Mouse (Mus musculus): ENCODE measurements around the gene Esrrg. TPM values are rescaled to one million over a fixed set of nuclear protein-coding genes. Genes with fewer than 3 reads are reported as not detected.

Esrrg gene
- polyA plus RNA-seq, 1 experiment from 2014 or later = 31.6 TPM

DNA sequence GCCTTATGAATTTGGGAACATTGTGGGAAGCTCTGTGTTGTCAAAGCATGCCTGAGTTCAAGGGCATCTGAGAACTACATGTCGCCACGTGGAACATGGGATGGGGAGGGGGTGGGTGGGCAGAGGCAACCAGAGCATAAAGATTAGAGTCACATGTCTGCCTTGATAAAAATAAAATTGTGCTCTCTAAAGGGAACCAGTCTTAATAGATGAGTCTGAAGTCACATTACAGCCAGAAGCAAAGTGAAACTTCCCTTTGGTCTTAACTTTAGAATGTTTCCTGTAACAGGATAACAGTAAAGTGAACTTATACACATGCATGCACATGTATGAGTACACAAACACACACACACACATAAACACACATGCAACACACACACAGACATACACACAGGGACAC lies 545.1 kb downstream of the Esrrg start:
- peaks cover 15% of the 10 kb centered on the region for H3K4me1 ChIP-seq
- H3K27me3 ChIP-seq (replicated peaks) = peaks cover 7% of the 10 kb centered on the region; the same call in 1 of the 2 replicates
- 78% methylated on average over 2 of the region's 2 CpGs for WGBS
- no peak overlapping the region for H3K4me2 ChIP-seq
- H3K9ac ChIP-seq (replicated peaks) = no peak overlapping the region
- no peaks in the 10 kb centered on the region for H3K36me3 ChIP-seq
- H3K4me3 ChIP-seq (replicated peaks) = no peak overlapping the region
- H3K9me3 ChIP-seq (replicated peaks) = no peaks in the 10 kb centered on the region
- ATAC-seq (ENCODE audit: low FRiP score) = no peak
- no peak overlapping the region for H3K27ac ChIP-seq (replicated peaks)

DNA sequence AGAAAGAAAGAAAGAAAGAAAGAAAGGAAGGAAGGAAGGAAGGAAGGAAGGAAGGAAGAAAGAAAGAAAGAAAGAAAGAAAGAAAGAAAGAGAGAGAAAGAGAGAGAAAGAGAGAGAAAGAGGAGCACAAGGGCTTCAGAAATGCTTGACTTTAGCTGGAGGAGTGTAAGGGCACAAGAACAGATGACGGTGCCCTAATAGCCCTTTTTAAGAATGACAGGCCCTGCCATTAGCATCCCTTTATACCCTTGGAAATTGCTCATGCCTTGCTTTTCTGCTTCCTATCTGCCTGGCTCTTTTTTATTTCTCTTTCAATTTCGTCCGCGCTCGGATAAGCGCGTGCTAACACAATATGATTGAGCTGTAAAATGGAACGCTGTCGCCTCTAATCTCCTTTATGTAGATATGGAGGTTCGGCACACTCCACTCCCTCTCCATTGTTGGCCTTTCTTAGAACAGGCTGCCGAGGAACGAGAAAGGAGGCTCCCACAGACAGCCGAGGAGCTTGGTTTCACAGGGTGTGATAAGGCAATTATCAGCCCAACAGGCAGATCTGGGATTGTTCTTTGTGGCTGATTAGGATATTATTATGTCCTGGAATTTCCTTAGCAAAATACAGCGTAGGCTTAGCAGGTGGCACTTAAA lies 546.0 kb downstream of the Esrrg start:
- no peak for ATAC-seq (ENCODE audit: low FRiP score)

DNA sequence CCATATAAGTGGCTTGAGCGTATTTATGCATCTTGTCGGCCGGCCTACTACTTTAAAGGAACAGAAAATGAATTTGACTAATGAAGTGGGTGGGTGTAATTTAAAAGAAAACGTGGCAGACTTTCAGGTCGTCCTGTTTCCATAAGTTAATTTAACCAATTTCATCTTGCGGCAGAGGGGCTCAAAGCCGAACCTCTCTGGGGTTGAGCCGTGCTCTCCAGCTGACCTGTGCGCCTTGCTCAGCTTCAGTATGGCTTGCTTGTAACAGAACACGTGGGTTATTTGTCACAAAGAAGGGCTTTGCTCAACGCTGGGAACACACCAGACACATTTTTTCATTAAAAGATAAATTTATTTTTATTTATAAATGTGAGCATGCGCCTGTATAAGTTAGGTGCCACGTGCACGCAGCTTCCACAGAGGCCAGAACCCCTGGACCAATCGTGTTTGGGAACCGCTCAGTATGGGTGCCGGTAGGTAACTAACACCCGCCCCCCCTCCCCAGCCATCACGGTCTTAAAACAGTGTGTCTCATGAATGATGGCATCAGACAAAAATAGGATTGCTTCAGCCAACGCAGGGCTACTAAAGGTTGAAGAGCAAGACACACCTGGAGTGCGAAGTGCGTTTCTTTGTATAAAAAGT lies 546.7 kb downstream of the Esrrg start:
- no peak for ATAC-seq (ENCODE audit: low FRiP score)
- H3K9ac ChIP-seq (replicated peaks) = no peak overlapping the region
- no peak overlapping the region for H3K27ac ChIP-seq (replicated peaks)
- 0 out of 2 replicates have a peak overlapping the region, but pooled peaks have one; percentile 1 for H3K4me3 ChIP-seq (replicated peaks)
- H3K27me3 ChIP-seq (replicated peaks) = peaks cover 3% of the 10 kb centered on the region; the same call in 1 of the 2 replicates
- H3K4me1 ChIP-seq = peaks cover 8% of the 10 kb centered on the region; the same call in 1 of the 2 replicates
- no peaks in the 10 kb centered on the region for H3K36me3 ChIP-seq
- peak overlapping the region; percentile 42 for H3K4me2 ChIP-seq
- H3K9me3 ChIP-seq (replicated peaks) = no peaks in the 10 kb centered on the region
- 69% methylated on average over 22 of the region's 22 CpGs for WGBS

More for the DNA sequence above, 546.0 kb downstream of the Esrrg start:
- Histone ChIP-seq H3K4me3 (replicated peaks) (peak overlapping the region; percentile 1; the same call in 1 of the 2 replicates), H3K4me2 (peak overlapping the region; percentile 42), H3K27ac (replicated peaks) (no peak overlapping the region), H3K9ac (replicated peaks) (no peak overlapping the region), H3K36me3 (no peaks in the 10 kb centered on the region), H3K27me3 (replicated peaks) (peaks cover 7% of the 10 kb centered on the region; the same call in 1 of the 2 replicates), H3K4me1 (peaks cover 12% of the 10 kb centered on the region), H3K9me3 (replicated peaks) (no peaks in the 10 kb centered on the region)
- WGBS = 16% methylated on average over 14 of the region's 14 CpGs

DNA sequence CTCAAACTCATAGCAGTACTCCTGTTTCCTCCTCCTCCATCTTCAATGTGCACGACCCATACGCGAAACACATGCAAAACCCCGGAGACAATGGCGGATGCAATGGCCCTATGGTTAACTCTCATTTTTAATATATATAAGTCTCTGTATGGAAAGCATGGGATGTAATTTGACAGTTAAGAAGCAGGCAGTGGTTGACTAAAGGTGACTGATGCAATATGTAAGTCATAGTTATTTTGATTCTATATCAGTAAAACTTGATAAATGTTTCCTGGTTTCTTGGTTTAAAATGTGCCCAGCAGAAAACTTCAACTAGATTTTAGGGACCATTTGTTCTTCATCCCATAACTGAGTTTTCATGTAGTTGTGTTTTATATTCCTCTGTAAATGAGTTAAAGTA lies 547.9 kb downstream of the Esrrg start:
- Histone ChIP-seq H3K4me1 (peaks cover 8% of the 10 kb centered on the region; the same call in 1 of the 2 replicates), H3K27me3 (replicated peaks) (peaks cover 3% of the 10 kb centered on the region; the same call in 1 of the 2 replicates), H3K27ac (replicated peaks) (no peak overlapping the region), H3K4me2 (no peak overlapping the region), H3K9me3 (replicated peaks) (no peaks in the 10 kb centered on the region), H3K36me3 (no peaks in the 10 kb centered on the region), H3K4me3 (replicated peaks) (no peak overlapping the region), H3K9ac (replicated peaks) (no peak overlapping the region)
- 98% methylated on average over 5 of the region's 5 CpGs for WGBS
- ATAC-seq (ENCODE audit: low FRiP score) = no peak

DNA sequence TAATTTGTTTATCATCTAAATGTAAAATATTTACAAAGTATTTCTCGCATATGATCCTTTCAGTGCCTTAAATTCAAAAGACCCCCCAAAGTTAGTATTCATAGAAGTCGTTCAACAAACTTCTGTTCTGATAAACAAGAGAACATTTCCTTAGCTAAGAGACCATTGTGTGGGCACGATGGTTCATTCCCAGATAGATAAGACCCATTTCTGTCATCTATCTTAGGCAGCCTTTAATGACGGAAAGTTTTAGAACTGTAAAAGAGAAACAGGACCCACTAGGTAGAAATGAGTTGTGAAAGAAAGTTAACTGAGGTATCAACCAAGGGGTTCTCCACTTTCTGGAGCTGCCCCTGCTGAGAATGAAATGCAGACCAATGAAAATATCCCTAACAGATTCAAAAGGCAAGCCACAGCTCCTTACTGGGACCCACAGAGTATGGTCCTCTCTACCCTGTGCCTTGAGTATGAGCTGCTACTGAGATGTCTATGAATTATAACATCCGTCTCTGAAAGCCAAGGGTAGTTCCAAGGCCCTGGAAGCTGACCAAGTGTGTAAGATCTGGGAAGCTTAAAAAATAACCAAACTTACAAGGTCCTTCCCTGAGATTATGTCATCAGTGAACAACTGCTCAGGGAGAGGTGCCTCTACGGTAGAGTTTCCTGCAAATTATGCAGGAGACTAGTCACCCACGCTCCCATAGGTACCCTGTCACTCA lies 548.8 kb downstream of the Esrrg start:
- no peaks in the 10 kb centered on the region for H3K9me3 ChIP-seq (replicated peaks)
- no peak overlapping the region for H3K27ac ChIP-seq (replicated peaks)
- 86% methylated on average over 7 of the region's 7 CpGs for WGBS
- H3K36me3 ChIP-seq = no peaks in the 10 kb centered on the region
- H3K9ac ChIP-seq (replicated peaks) = no peak overlapping the region
- H3K4me2 ChIP-seq = no peak overlapping the region
- no peak overlapping the region for H3K4me3 ChIP-seq (replicated peaks)
- peaks cover 3% of the 10 kb centered on the region; the same call in 1 of the 2 replicates for H3K27me3 ChIP-seq (replicated peaks)
- ATAC-seq (ENCODE audit: low FRiP score) = no peak
- peaks cover 8% of the 10 kb centered on the region; the same call in 1 of the 2 replicates for H3K4me1 ChIP-seq

DNA sequence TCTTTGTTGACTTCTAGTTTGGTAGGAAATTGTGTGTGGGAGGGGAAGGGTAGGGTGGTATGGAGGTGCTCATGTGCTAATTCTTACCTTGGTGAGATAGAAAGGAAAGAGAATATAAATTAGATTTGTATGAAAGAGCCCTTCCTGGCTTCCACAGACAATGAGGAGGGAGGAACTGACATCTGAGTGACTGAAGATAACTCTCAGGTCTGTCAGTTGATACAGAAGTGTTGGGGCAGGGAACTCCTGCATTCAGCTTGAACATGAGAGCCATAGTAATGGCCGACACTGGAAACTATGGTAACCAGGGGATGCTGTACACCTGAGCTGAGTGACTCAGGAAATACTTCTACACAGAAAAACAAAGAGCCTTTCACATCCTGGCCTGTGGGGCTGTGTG lies 550.1 kb downstream of the Esrrg start:
- H3K9ac ChIP-seq (replicated peaks) = no peak overlapping the region
- H3K4me2 ChIP-seq = no peak overlapping the region
- ATAC-seq (ENCODE audit: low FRiP score) = no peak
- 88% methylated on average over 1 of the region's 1 CpGs for WGBS
- no peaks in the 10 kb centered on the region for H3K36me3 ChIP-seq
- H3K4me1 ChIP-seq = peaks cover 8% of the 10 kb centered on the region; the same call in 1 of the 2 replicates
- H3K9me3 ChIP-seq (replicated peaks) = no peaks in the 10 kb centered on the region
- H3K27ac ChIP-seq (replicated peaks) = no peak overlapping the region
- H3K27me3 ChIP-seq (replicated peaks) = peaks cover 3% of the 10 kb centered on the region; the same call in 1 of the 2 replicates
- no peak overlapping the region for H3K4me3 ChIP-seq (replicated peaks)

DNA sequence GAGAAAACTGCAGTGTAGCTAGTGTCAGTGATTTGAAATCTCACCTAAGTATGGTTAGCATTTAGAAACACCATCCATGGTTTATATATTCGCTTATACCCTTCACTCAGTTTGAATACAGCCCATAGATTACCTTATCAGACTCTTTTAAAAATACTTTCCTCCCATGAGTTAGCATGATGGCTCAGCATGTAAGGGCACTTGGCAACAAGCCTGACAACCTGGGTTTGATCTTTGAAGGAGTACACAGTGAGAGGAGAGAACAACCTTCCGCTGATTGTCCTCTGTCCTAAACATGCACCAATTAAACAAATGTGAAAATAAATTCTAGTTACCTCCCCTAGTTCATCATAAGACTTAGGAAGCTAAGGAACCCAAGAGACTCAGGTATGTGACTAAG lies 550.5 kb downstream of the Esrrg start:
- Histone ChIP-seq H3K9ac (replicated peaks) (no peak overlapping the region), H3K36me3 (no peaks in the 10 kb centered on the region), H3K4me1 (peaks cover 8% of the 10 kb centered on the region; the same call in 1 of the 2 replicates), H3K4me2 (no peak overlapping the region), H3K9me3 (replicated peaks) (no peaks in the 10 kb centered on the region), H3K27me3 (replicated peaks) (no peaks in the 10 kb centered on the region), H3K4me3 (replicated peaks) (no peak overlapping the region), H3K27ac (replicated peaks) (no peak overlapping the region)
- no peak for ATAC-seq (ENCODE audit: low FRiP score)
- WGBS = 93% methylated on average over 2 of the region's 2 CpGs

DNA sequence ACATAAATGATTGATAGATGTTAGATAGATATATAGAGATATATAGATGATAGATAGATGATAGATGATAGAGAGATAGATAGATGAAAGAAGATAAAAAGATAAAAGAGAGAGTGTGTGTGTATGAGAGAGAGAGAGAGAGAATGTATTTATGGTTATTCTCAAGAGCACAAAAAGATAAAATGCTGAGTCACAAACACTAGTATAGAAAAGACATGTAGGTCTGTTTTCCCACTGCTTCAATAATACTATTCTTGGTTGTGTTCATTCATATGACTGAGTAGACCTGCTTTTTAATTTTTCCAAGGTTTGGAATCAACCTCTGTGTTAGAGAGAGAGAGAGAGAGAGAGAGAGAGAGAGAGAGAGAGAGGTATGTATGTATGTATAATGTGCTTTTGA lies 554.5 kb downstream of the Esrrg start:
- no peak overlapping the region for H3K27ac ChIP-seq (replicated peaks)
- no peaks in the 10 kb centered on the region for H3K4me1 ChIP-seq
- H3K9ac ChIP-seq (replicated peaks) = no peak overlapping the region
- H3K4me2 ChIP-seq = no peak overlapping the region
- H3K4me3 ChIP-seq (replicated peaks) = no peak overlapping the region
- no peak for ATAC-seq (ENCODE audit: low FRiP score)
- H3K9me3 ChIP-seq (replicated peaks) = no peaks in the 10 kb centered on the region
- H3K27me3 ChIP-seq (replicated peaks) = no peaks in the 10 kb centered on the region
- H3K36me3 ChIP-seq = no peaks in the 10 kb centered on the region

DNA sequence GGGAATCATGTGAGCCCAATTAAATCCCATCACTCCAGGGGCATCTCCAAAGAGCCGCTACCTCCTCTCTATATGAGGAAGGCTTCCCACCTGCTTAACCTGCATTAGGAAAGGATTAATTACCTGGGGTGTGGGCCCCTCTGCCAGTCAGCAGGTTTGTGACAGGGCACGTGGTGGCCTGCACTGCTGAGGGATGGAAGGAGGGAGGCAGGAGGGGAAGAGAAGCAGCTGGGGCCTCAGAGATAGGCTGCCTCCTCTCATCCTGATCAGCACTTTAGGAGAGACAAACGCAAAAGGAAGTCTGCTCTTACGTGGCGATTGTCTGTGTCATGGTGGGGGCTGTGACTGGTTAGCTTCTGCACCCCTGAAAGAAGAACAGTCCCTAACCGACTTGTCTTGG lies 555.7 kb downstream of the Esrrg start:
- WGBS = 66% methylated on average over 6 of the region's 6 CpGs
- ATAC-seq (ENCODE audit: low FRiP score) = no peak
- no peak overlapping the region for H3K27ac ChIP-seq (replicated peaks)
- H3K27me3 ChIP-seq (replicated peaks) = no peaks in the 10 kb centered on the region
- no peaks in the 10 kb centered on the region for H3K4me1 ChIP-seq
- H3K4me2 ChIP-seq = no peak overlapping the region
- no peak overlapping the region for H3K9ac ChIP-seq (replicated peaks)
- H3K36me3 ChIP-seq = no peaks in the 10 kb centered on the region
- no peak overlapping the region for H3K4me3 ChIP-seq (replicated peaks)
- H3K9me3 ChIP-seq (replicated peaks) = no peaks in the 10 kb centered on the region

DNA sequence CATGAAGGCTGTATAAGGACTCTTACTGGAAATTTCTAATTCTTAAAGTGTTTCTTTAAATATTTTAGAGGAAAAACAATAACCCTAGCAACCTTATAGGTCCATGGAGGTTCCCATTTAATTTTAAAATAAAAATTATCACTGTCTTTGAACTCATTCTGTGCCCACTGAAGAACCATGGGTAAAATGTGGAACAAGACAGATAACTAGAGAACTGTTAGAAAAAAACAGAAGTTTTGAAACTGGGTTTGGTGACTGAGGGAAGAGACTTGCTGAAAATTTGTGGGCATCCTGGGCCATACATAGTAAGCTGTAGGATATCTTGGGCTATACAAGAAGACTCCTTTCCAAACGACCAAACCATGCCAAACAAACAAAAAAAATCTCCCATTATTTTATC lies 565.3 kb downstream of the Esrrg start:
- Histone ChIP-seq H3K9ac (replicated peaks) (no peak overlapping the region), H3K36me3 (no peaks in the 10 kb centered on the region), H3K4me1 (no peaks in the 10 kb centered on the region), H3K4me3 (replicated peaks) (no peak overlapping the region), H3K9me3 (replicated peaks) (no peaks in the 10 kb centered on the region), H3K4me2 (no peak overlapping the region), H3K27ac (replicated peaks) (no peak overlapping the region), H3K27me3 (replicated peaks) (no peaks in the 10 kb centered on the region)
- ATAC-seq (ENCODE audit: low FRiP score) = no peak
- 66% methylated on average over 1 of the region's 1 CpGs for WGBS

DNA sequence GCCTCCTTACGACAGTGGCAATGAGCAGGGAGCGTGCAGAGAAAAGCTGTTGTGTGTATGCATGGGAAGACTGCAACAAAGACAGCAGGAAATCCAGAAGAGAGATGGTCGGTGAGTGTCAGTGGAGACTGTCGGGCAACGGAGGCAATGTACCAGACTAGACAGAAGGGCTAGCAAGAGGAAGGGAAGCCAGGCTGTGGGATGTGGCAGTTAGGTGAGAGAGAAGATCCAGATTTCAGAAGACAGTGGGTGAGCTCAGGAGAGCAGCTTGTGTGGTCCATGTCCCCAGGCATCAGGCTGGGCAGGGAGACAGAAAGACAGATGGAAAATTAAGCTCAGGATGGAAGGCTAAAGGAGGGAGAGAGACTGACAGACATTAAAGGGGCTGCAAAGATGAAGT lies 574.4 kb downstream of the Esrrg start:
- Histone ChIP-seq H3K9ac (replicated peaks) (no peak overlapping the region), H3K27ac (replicated peaks) (no peak overlapping the region), H3K4me1 (peaks cover 33% of the 10 kb centered on the region), H3K9me3 (replicated peaks) (no peaks in the 10 kb centered on the region), H3K4me3 (replicated peaks) (no peak overlapping the region), H3K4me2 (no peak overlapping the region), H3K36me3 (no peaks in the 10 kb centered on the region), H3K27me3 (replicated peaks) (peaks cover 29% of the 10 kb centered on the region)
- ATAC-seq (ENCODE audit: low FRiP score) = no peak
- WGBS = 75% methylated on average over 5 of the region's 5 CpGs
